Comparison of ENCODE assay signal across 1 mouse cellular context in the genomic region with DNA sequence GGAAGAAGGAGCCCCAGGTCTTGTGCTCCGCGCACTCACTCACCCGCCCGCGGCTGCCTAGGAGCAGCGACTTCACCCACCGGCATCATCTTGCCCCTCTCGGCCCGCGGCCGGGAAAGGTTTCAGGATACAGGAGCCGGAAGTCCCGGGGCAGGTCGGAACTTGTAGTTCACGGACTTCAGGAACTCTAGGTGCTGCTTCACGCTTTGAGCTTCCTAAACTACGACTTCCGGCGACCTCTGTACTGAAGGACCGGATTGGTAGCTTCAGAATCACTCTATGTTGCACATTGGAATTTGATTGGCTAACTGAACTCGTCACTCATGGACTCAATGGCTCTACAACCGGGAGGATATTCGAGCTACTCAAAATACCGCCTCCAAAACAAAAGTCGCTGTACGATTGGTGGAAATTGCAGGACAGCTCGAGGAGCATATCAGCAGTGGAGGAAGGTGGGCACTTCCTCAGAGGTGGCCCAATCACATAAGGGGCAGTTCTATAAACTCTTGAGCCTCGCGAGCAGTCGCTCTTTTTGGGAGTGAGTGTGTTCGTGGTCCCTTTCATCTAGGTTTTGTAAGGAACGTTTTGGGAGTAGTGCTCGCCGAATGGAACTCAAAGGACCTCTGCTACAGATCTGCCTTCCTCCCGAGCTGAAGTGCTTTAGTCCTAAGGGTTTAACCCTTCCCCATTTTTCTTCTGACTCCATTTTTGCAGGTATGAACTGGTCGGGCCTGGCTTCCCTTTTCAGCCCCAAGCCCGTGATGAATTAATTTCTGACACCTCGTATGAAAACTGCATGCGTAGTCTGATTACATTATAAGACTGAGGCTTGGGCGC.
TF ChIP-seq lines count a peak whose summit lies in the region.

TSS of gene Traf7 (minus strand) at position 216 of the 837 bp plus-strand sequence.

TF ChIP-seq in MEL, 35 proteins besides CTCF, POLR2A, EP300 and RAD21 (continued from another document):
- TF ChIP-seq MAX (IDR thresholded peaks at IDR 0.05; ENCODE audit: low read length), result peak; percentile 61; the same call in 1 of the 2 replicates
- no peak for TF ChIP-seq MEF2A (IDR thresholded peaks at IDR 0.05; ENCODE audit: extremely low read depth, insufficient replicate concordance, low read depth, low read length, poor library complexity, severe bottlenecking)
- peak; percentile 94 for TF ChIP-seq MYC (IDR thresholded peaks at IDR 0.05; ENCODE audit: low read depth, low read length)
- TF ChIP-seq TBP (IDR thresholded peaks at IDR 0.05; ENCODE audit: low read depth, low read length), result peak; percentile 99
